Mouse (Mus musculus) heart, postnatal 0 days (tissue): ENCODE results near the gene Speg. TPM values are rescaled to one million over a fixed set of nuclear protein-coding genes. Genes with fewer than 3 reads are reported as not detected.

Source experiments
- ATAC-seq: fragments of 200-750 bp; cut with Nextera tagmentation; 2 replicates; pipeline ENCODE4 v1.8.0; 2017; ENCODE audit warnings: low read depth, moderate number of reproducible peaks, moderate library complexity; ENCODE audit not compliant: insufficient read depth
- DNase-seq: peaks from one replicate; pipeline ENCODE4 v3.0.0-alpha.2; 2016; ENCODE audit warnings: low spot score
- H3K27ac ChIP-seq: fragments of 300-500 bp; sonication (generic); 2 replicates; pipeline ENCODE4 v1.5.1; 2014; ENCODE audit warnings: low read depth, mild to moderate bottlenecking
- H3K27me3 ChIP-seq: fragments of 300-500 bp; sonication (generic); 2 replicates; pipeline ENCODE4 v1.6.1; 2014; ENCODE audit warnings: low read length, mixed read lengths; ENCODE audit not compliant: control insufficient read depth, insufficient read depth
- H3K36me3 ChIP-seq: fragments of 300-500 bp; sonication (generic); replicated peaks from 2 replicates; pipeline ENCODE4 v1.6.1; 2014; ENCODE audit warnings: low read length, mixed read lengths; ENCODE audit not compliant: control insufficient read depth, insufficient read depth
- H3K4me1 ChIP-seq: fragments of 300-500 bp; sonication (generic); 2 replicates; pipeline ENCODE4 v1.6.1; 2014; ENCODE audit warnings: antibody characterized with exemption; ENCODE audit not compliant: control insufficient read depth, insufficient read depth
- H3K4me2 ChIP-seq: fragments of 300-500 bp; sonication (generic); 2 replicates; pipeline ENCODE4 v1.6.1; 2014; ENCODE audit warnings: low read depth, mild to moderate bottlenecking, low read length, moderate library complexity
- H3K4me3 ChIP-seq: fragments of 300-500 bp; sonication (generic); 2 replicates; pipeline ENCODE4 v1.5.1; 2014; ENCODE audit warnings: low read depth, low read length
- H3K9ac ChIP-seq: fragments of 300-500 bp; sonication (generic); replicated peaks from 2 replicates; pipeline ENCODE4 v1.6.1; 2014; ENCODE audit warnings: low read depth, low read length, mixed read lengths
- H3K9me3 ChIP-seq: fragments of 300-500 bp; sonication (generic); replicated peaks from 2 replicates; pipeline ENCODE4 v1.6.1; 2016; ENCODE audit warnings: low read length; ENCODE audit not compliant: control insufficient read depth
- CTCF ChIP-seq: IDR thresholded peaks from 2 replicates; pipeline ENCODE4 v1.5.1; 2016; ENCODE audit warnings: antibody characterized with exemption, control low read depth, low read depth
- EP300 ChIP-seq: IDR thresholded peaks from 2 replicates; pipeline ENCODE4 v1.6.1; 2016; ENCODE audit warnings: antibody characterized with exemption, low read depth
- WGBS: fragments of 180-500 bp; shearing (Covaris S2); extraction: QIAGEN DNeasy Blood & Tissue Kit; methylation state at CpG from one replicate; pipeline ENCODE4 v1.1.7; 2014; 5-methylcytosine and 5-hydroxymethylcytosine counted together
- polyA plus RNA-seq: library from polyadenylated mRNA; unstranded; fragments of >200 nt; fragmentation: Nextera tagmentation; extraction: Ambion mirVana; gene quantifications from 2 replicates; pipeline ENCODE4 v1.2.1, GENCODE M21; 2015
- total RNA-seq: library from RNA; depleted of rRNA; stranded (reverse); fragments of >200 nt; gene quantifications from 2 replicates; pipeline ENCODE4 v1.2.3, GENCODE M21; 2014; ENCODE audit warnings: low replicate concordance

Speg gene
- total and polyA plus RNA-seq, 2 experiments from 2014 or later = 30.2 to 95.0 TPM

DNA sequence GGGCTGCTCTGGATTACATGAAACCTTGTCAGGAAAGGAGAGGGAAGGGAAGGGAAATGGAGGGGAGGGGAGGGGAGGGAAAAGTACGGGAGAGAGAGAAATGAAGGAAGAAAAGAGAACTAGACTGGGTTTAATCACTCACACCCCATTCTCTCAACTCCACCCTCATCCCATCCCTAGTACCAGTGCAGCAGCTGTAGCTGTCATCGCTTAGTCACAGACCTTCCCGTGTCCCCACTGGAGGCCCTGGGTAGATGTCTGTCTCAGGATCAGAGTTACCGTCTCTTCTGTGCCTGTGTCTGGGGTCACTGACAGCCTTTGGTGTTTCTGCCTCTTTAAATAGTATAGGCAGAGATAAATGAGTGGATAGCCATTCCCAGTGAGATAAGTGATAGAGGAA is 33.1 kb downstream of the Speg start:
- H3K27ac ChIP-seq = peak overlapping the region; percentile 63
- no peaks in the 10 kb centered on the region for H3K9me3 ChIP-seq
- no peak overlapping the region for H3K9ac ChIP-seq
- 31% methylated on average over 4 of the region's 4 CpGs for WGBS
- peak; percentile 54 for ATAC-seq
- TF ChIP-seq CTCF (no peak), EP300 (no peak)
- DNase-seq = no peak
- 0 out of 2 replicates have a peak, but pooled peaks cover 3% of the 10 kb centered on the region for H3K4me1 ChIP-seq
- no peak overlapping the region for H3K4me3 ChIP-seq
- no peak overlapping the region for H3K4me2 ChIP-seq
- H3K27me3 ChIP-seq = no peaks in the 10 kb centered on the region
- peaks cover 64% of the 10 kb centered on the region for H3K36me3 ChIP-seq

DNA sequence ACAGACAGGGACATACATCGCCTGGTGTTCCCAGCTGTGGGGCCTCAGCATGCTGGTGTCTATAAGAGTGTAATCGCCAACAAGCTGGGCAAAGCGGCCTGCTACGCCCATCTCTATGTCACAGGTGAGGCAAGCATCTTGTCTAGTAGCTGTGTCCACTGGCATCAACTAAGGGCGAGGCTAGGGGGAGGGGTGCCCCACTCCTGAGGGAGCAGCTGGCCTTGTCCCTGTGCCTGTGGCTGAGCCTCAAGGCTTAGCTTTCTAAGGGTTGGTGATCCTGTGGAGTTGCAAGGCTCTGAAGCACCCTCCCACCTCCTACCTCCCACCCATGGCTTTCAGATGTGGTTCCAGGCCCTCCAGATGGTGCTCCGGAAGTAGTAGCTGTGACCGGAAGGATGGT is 34.9 kb downstream of the Speg start:
- Histone ChIP-seq H3K36me3 (peaks cover 61% of the 10 kb centered on the region), H3K4me2 (no peak overlapping the region), H3K27ac (no peak overlapping the region), H3K4me1 (0 out of 2 replicates have a peak, but pooled peaks cover 3% of the 10 kb centered on the region), H3K9me3 (no peaks in the 10 kb centered on the region), H3K27me3 (no peaks in the 10 kb centered on the region), H3K9ac (no peak overlapping the region), H3K4me3 (no peak overlapping the region)
- DNase-seq (no peak), ATAC-seq (no peak)
- TF ChIP-seq EP300 = no peak
- 86% methylated on average over 7 of the region's 7 CpGs for WGBS

DNA sequence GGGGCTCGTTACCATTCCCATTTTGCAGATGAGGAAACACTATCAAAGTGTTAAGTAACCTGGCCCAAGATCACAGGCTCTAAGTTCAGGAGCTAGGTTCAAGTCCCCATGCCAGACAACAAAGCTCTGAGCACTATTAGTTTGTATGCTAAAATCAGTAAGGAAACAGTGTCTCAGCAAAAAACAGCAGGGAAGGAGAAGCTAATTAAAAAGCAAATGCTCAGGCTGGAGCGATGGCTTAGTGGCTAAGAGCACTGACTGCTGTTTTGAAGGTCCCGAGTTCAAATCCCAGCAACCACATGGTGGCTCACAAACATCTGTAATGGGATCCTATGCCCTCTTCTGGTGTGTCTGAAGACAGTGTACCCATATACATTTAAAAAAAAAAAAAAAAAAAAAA is 37.1 kb downstream of the Speg start:
- no peak overlapping the region for H3K27ac ChIP-seq
- no peaks in the 10 kb centered on the region for H3K27me3 ChIP-seq
- no peak overlapping the region for H3K9ac ChIP-seq
- H3K4me2 ChIP-seq = no peak overlapping the region
- no peak overlapping the region for H3K4me3 ChIP-seq
- peaks cover 62% of the 10 kb centered on the region for H3K36me3 ChIP-seq
- 88% methylated on average over 3 of the region's 3 CpGs for WGBS
- 0 out of 2 replicates have a peak, but pooled peaks cover 2% of the 10 kb centered on the region for H3K4me1 ChIP-seq
- TF ChIP-seq EP300 (no peak), CTCF (no peak)
- H3K9me3 ChIP-seq = no peaks in the 10 kb centered on the region
- DNase-seq (no peak), ATAC-seq (no peak)

DNA sequence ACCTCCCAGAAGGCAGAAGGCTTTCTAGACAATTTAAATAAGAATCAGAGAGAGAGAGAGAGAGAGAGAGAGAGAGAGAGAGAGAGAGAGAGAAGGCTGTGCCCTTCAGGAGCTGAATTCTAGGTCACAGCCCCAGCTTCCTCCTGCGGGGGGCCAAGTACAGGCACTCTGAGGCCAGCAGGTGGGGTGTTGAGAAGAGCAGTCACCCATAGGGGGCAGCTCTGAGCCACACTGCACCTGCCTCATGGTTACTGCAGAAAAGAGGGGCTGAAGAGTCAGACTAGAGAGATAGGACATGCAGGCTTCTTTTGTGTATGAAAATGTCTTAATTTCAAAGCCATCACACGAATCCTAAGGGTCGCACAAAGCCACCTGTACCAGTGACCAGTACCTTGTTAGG is 38.7 kb downstream of the Speg start:
- Histone ChIP-seq H3K9ac (no peak overlapping the region), H3K9me3 (no peaks in the 10 kb centered on the region), H3K27me3 (no peaks in the 10 kb centered on the region), H3K27ac (peak overlapping the region; percentile 27), H3K4me2 (no peak overlapping the region), H3K36me3 (peaks cover 74% of the 10 kb centered on the region), H3K4me1 (no peaks in the 10 kb centered on the region), H3K4me3 (no peak overlapping the region)
- 61% methylated on average over 3 of the region's 3 CpGs for WGBS
- DNase-seq (peak; percentile 55), ATAC-seq (peak; percentile 64)
- peak; percentile 63 for TF ChIP-seq CTCF
- no peak for TF ChIP-seq EP300

DNA sequence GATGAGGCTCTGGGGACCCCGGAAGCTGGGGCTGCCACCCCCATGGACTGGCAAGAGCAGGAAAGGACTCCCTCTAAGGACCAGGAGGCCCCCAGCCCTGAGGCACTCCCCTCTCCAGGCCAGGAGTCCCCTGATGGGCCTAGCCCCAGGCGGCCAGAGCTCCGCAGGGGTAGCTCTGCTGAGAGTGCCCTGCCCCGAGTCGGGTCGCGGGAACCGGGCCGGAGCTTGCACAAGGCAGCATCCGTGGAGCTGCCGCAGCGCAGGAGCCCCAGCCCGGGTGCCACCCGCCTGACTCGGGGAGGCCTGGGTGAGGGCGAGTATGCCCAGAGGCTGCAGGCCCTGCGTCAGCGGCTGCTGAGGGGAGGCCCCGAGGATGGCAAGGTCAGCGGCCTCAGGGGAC is 46.7 kb downstream of the Speg start:
- no peaks in the 10 kb centered on the region for H3K9me3 ChIP-seq
- no peak overlapping the region for H3K27ac ChIP-seq
- no peaks in the 10 kb centered on the region for H3K4me1 ChIP-seq
- ATAC-seq = 0 out of 2 replicates have a peak, but pooled peaks have one; percentile 4
- H3K4me3 ChIP-seq = no peak overlapping the region
- TF ChIP-seq CTCF (no peak), EP300 (no peak)
- H3K27me3 ChIP-seq = peaks cover 20% of the 10 kb centered on the region
- no peak for DNase-seq
- no peak overlapping the region for H3K4me2 ChIP-seq
- H3K36me3 ChIP-seq = peaks cover 60% of the 10 kb centered on the region
- H3K9ac ChIP-seq = no peak overlapping the region
- whole genome bisulfite sequencing = 37% methylated on average over 20 of the region's 20 CpGs

DNA sequence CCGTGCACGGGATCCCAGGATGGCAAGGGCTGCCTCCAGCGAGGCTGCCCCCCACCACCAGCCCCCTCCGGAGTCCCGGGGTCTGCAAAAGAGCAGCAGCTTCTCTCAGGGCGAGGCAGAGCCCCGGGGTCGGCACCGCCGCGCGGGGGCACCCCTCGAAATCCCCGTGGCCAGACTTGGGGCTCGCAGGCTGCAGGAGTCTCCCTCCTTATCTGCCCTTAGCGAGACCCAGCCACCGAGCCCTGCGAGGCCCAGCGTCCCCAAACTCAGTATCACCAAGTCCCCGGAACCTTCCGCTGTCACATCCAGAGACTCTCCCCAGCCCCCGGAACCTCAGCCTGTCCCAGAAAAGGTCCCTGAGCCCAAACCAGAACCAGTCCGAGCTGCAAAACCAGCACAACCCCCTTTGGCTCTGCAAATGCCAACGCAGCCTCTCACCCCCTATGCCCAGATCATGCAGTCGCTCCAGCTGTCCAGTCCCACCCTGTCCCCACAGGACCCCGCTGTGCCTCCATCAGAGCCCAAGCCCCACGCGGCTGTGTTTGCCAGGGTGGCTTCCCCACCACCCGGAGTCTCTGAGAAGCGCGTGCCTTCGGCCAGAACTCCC is 47.2 kb downstream of the Speg start:
- Histone ChIP-seq H3K4me1 (no peaks in the 10 kb centered on the region), H3K9me3 (no peaks in the 10 kb centered on the region), H3K36me3 (peaks cover 61% of the 10 kb centered on the region), H3K27ac (no peak overlapping the region), H3K27me3 (peaks cover 20% of the 10 kb centered on the region), H3K4me2 (peak overlapping the region; percentile 32), H3K4me3 (peak overlapping the region; percentile 22; the same call in 1 of the 2 replicates), H3K9ac (no peak overlapping the region)
- 37% methylated on average over 30 of the region's 32 CpGs for WGBS
- ATAC-seq (0 out of 2 replicates have a peak, but pooled peaks have one; percentile 9), DNase-seq (no peak)
- no peak for TF ChIP-seq CTCF
- no peak for TF ChIP-seq EP300
